Mouse (Mus musculus) heart, postnatal 14 days (tissue): ENCODE data around the gene Pdap1. TPM values are rescaled to one million over a fixed set of nuclear protein-coding genes. Genes with fewer than 3 reads are reported as not detected.
"Not testable (repeated sequence)": the region's sequence is repeated elsewhere in the genome, so short reads cannot be mapped to it uniquely, and the experiment has no call there.

Experiments used
- DNase-seq, 2 experiments: peaks; one replicate each; pipeline ENCODE4 v3.0.0; 2021 to 2022
- intact Hi-C: fragments of 180-260 bp; cut with DNase I; formaldehyde crosslinking; loops from one replicate; pipeline ENCODE4 v1.15.1; 2025
- total RNA-seq, 2 experiments: library from RNA; stranded (reverse); gene quantifications; 2 replicates each; pipeline ENCODE4 v1.2.3; 2021

The Pdap1 gene
- total RNA-seq, 2 experiments from 2014 or later = 41.6 to 42.6 TPM

- intact Hi-C loops = no loop called here
These were observed 16.6 kb downstream of the Pdap1 start for GRCm38 (mm10) chr5:145123396-145123795.

DNA sequence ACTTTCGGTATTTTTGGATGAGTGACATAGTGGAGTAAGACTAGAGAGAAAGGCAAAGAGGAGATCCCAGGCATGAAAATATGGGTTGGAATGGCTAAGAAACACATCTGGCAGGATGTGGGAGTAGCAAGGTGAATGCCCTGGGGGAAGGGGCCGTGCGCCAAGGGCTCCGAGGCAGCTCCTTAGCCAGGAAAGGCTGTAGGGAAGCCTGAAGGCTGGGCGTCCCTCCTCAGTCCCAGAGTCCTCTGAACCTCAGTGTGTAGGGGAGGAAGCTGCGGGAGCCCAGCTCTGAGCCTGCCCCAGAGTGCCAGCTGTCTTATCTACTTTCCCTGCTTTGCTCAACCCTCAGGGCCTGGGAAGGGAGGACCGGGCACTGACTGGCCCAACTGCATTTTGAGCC is 19.1 kb downstream of the Pdap1 start:
- intact Hi-C loops = no loop called here
- DNase-seq = peak in 1 of 2 experiments; percentile 33

More at GRCm38 (mm10) chr5:145123396-145123795, 16.6 kb downstream of the Pdap1 start:
- DNase-seq = no peak

- DNase-seq = no peak
- intact Hi-C loops = loop anchor here (2.0 kb wide), 1 partner anchor 13 kb away; no protein-coding TSS in a partner anchor
These were observed 20.7 kb downstream of the Pdap1 start for GRCm38 (mm10) chr5:145119385-145119784.

GRCm38 (mm10) chr5:145118461-145118860 is 21.6 kb downstream of the Pdap1 start:
- DNase-seq = no peak
- intact Hi-C loops = loop anchor here (2.0 kb wide), 1 partner anchor 14 kb away; no protein-coding TSS in a partner anchor

- intact Hi-C loops = loop anchor here (2.0 kb wide), 1 partner anchor 15 kb away; no protein-coding TSS in a partner anchor
- DNase-seq = no peak
These were observed 22.0 kb downstream of the Pdap1 start for GRCm38 (mm10) chr5:145118005-145118404.

DNA sequence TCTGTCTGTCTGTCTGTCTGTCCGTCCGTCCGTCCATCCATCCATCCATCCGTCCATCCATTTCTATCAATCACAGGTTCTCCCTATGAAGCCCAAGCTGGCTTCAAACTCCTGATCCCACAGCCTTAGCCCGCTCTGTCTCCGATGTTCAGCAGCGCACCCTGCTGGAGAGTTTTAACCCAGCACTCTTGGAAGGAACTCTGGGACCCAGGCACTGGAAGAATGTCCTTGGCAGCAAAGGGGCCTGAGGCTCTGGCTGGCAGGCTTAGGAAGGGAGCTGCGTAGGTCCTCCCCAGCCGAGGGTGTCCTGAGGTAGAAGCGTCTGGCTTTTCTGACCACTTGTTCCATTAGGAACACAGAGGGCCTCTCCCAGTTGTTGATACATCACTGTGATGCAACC is 23.1 kb downstream of the Pdap1 start:
- intact Hi-C loops = no loop called here
- peak; percentile 82 to 83 for DNase-seq

GRCm38 (mm10) chr5:145116316-145116715 is 23.7 kb downstream of the Pdap1 start:
- peak; percentile 66 to 73 for DNase-seq
- intact Hi-C loops = no loop called here

DNA sequence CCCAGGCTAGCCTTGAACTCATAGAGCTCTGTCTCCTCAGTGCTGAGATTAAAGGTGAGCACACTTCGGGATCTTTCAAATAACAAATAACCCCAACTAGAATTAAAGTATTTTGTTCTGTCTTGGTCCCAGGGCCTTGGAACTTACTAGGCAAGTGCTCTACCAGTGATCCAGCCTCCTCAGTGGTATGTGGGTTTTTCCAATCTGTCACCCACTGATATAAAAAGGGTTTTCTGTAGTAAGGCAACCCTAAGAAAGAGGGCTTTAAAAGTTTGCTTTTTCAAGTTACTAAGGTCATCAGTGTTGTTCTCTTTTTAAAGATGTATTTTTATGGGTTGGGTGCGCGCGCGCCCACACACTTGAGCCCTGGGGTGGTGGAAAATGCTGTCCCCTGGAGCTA is 24.3 kb downstream of the Pdap1 start:
- no peak for DNase-seq
- intact Hi-C loops = loop anchor here (2.0 kb wide), 1 partner anchor 31 kb away; the partner anchor contains the start of gene Kpna7

- intact Hi-C loops = loop anchor here (2.0 kb wide), 1 partner anchor 30 kb away; the partner anchor contains the start of gene Kpna7
These were observed 25.2 kb downstream of the Pdap1 start for GRCm38 (mm10) chr5:145114606-145115473.

GRCm38 (mm10) chr5:145114071-145114605 is 25.9 kb downstream of the Pdap1 start, which contains the start of gene Arpc1b:
Gene Arpc1b (plus strand): TSS chr5:145114215.
- intact Hi-C loops = loop anchor here (2.0 kb wide), 1 partner anchor 29 kb away; the partner anchor contains the start of gene Kpna7
- DNase-seq = peak; percentile 83 to 84

More at GRCm38 (mm10) chr5:145114606-145115473, 25.2 kb downstream of the Pdap1 start:
- DNase-seq = peak; percentile 78 to 82

DNA sequence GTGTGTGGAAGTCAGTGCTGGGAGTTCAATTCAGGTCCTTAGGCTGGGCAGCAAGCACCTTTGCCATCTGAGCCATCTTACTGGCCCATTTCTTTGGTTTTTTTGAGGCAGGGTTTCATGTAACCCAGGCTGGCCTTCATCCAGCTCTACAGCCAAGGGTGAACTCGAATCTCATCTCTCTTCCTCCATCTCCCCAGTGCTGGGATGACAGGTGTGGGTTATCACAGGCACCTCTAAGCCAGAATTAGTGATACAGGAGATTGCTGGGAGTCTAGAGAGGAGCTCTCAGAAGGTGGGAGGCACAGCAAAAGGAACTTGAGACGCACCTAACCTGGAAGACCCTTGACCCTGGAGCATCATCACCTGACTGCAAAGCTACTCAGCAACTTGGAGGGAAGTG is 26.6 kb downstream of the Pdap1 start:
- DNase-seq = no peak
- intact Hi-C loops = no loop called here

- intact Hi-C loops = no loop called here
These were observed 27.5 kb downstream of the Pdap1 start for GRCm38 (mm10) chr5:145112566-145112965.

GRCm38 (mm10) chr5:145110401-145110800 is 29.6 kb downstream of the Pdap1 start:
- intact Hi-C loops = no loop called here
- DNase-seq = no peak

More at GRCm38 (mm10) chr5:145112566-145112965, 27.5 kb downstream of the Pdap1 start:
- DNase-seq = no peak

DNA sequence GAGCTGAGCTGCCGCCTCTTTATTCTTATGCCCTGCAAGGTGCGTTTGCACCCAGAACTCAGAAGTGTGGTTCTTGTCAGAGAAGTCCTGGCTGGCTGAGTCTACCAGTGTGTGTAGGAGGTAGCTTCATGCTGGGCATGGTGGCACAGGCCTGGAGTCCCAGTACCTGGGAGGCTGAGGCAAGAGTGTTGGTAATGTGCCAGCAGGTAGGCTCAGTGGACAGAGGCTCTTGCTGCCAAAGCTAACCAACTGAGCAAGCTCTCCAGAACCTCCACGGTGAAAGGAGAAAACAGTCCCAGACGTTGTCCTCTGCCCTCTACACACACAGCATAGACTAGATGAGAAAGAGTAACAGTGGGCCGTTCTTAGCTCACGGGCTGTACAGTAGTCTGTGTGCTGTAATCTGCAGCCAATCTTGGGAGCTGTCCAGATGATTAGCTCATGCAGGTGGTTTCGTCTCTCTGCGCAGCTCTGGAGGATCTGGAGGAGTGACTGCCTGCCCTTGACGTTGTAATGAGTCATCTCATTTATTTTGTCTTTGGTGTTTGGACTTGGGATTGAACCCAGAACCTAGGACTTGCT is 34.3 kb downstream of the Pdap1 start:
- no peak for DNase-seq
- intact Hi-C loops = no loop called here

GRCm38 (mm10) chr5:145104328-145104727 is 35.7 kb downstream of the Pdap1 start:
- no peak for DNase-seq
- intact Hi-C loops = no loop called here

DNA sequence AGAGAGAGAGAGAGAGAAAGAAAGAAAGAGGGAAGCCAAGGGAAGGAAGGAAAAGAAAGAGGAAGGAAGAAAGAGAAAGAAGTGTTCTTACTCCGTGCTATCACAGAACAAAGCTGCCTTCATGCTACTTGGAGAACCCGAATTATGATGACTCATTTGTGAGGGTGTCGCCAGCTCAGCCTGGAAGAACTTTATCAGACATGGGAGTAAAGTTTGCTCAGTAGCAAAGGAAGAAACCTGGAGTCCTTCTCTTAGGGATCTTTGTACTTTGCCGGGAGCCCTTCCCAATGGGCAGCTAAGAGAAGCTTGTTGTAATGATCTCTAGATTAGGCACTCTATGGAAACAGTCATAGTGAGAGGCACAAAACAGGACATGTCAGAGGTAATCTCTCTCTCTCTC is 37.3 kb downstream of the Pdap1 start:
- DNase-seq = no peak
- intact Hi-C loops = no loop called here

- DNase-seq, intact Hi-C loops: not testable (repeated sequence)
These were observed 38.6 kb downstream of the Pdap1 start for GRCm38 (mm10) chr5:145101451-145101850.

- intact Hi-C loops = no loop called here
- no peak for DNase-seq
These were observed 39.1 kb downstream of the Pdap1 start for GRCm38 (mm10) chr5:145100960-145101359.

- DNase-seq = no peak
- intact Hi-C loops = no loop called here
These were observed 41.7 kb downstream of the Pdap1 start for GRCm38 (mm10) chr5:145098340-145098821.

GRCm38 (mm10) chr5:145096195-145096594 is 43.8 kb downstream of the Pdap1 start:
- intact Hi-C loops = no loop called here
- no peak for DNase-seq

DNA sequence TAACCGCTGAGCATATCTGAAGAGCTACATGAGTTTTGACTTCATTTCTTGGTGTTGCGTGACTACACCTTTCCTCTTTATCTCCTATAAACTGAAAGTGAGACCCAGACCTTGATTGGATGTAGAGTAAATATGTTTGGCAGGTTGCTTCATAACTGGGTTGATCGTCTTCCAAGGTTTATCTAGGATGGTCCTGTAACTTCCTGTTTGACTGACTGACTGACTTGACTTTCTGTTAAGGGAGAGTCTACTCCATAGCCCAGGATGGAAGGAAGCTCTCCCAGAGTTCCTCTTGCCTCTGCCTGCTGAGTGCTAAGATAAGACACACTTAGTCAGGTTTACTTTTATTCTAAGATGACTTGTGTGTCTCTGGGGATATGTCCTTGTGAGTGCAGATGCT is 50.2 kb downstream of the Pdap1 start:
- intact Hi-C loops = no loop called here
- DNase-seq = no peak
